Mouse (Mus musculus) monocyte, adult 5-6 weeks (primary cell): ENCODE results near the gene Rad51ap2. TPM values are rescaled to one million over a fixed set of nuclear protein-coding genes. Genes with fewer than 3 reads are reported as not detected.

ENCODE experiments used
- total RNA-seq: library from RNA; stranded (forward); fragments of 200-1000, 200-491, 200-594 nt; gene quantifications from 3 replicates; pipeline ENCODE4 v1.2.3, GENCODE M21; 2017

Gene Rad51ap2
- total RNA-seq, 1 experiment from 2014 or later = not detected

Other genes with a start within 250 kb of the Rad51ap2 start
- gene Msgn1, start 247.1 kb upstream of the Rad51ap2 start, total RNA-seq = 4.5 to 5.4 TPM in 2 of 3 replicates, not detected in the other
- 2.5 to 4.9 TPM (median 3.6 TPM) in 3 replicates for gene Gen1, start 190.3 kb upstream of the Rad51ap2 start, total RNA-seq
- 335 to 352 TPM (median 349 TPM) in 3 replicates for gene Smc6, start 190.2 kb upstream of the Rad51ap2 start, total RNA-seq
- 0.39 TPM in 1 of 3 replicates, not detected in the others for gene Vsnl1, start 19.5 kb upstream of the Rad51ap2 start, total RNA-seq